Mouse (Mus musculus) embryo, embryonic 9.5 days (tissue): ENCODE data around the gene Tprgl.

Source experiments
- DNase-seq: peaks from one replicate; pipeline ENCODE4 v3.0.0-alpha.2; 2017; ENCODE audit errors: extremely low spot score

The Tprgl gene

GRCm38 (mm10) chr4:154159961-154160537, 417 bp downstream of the Tprgl start:
- DNase-seq: no peak

GRCm38 (mm10) chr4:154159002-154159401, 1.5 kb downstream of the Tprgl start:
- peak; percentile 83 for DNase-seq

- DNase-seq: no peak
Observed at GRCm38 (mm10) chr4:154157970-154158662, 2.4 kb downstream of the Tprgl start.

GRCm38 (mm10) chr4:154156050-154156449, 4.4 kb downstream of the Tprgl start:
- DNase-seq: no peak

GRCm38 (mm10) chr4:154154104-154154503, 6.4 kb downstream of the Tprgl start:
- no peak for DNase-seq

GRCm38 (mm10) chr4:154146342-154146741, 14.1 kb downstream of the Tprgl start:
- DNase-seq: no peak

- DNase-seq: no peak
Observed at GRCm38 (mm10) chr4:154144712-154145111, 15.8 kb downstream of the Tprgl start.

- peak; percentile 89 for DNase-seq
Observed at GRCm38 (mm10) chr4:154142211-154143040, 18.0 kb downstream of the Tprgl start, which contains the start of gene Wrap73. TSS of gene Wrap73 (plus strand) at chr4:154142372.

GRCm38 (mm10) chr4:154141009-154141867, 19.2 kb downstream of the Tprgl start:
- no peak for DNase-seq

- DNase-seq: peak; percentile 48
Observed at GRCm38 (mm10) chr4:154140213-154141008, 20.1 kb downstream of the Tprgl start.

GRCm38 (mm10) chr4:154140182-154140212, 20.5 kb downstream of the Tprgl start, which contains the start of gene Trp73:
TSS of gene Trp73 (minus strand) at chr4:154140208.
- no peak for DNase-seq

GRCm38 (mm10) chr4:154139671-154140181, 20.7 kb downstream of the Tprgl start:
- peak; percentile 44 for DNase-seq

GRCm38 (mm10) chr4:154137139-154137538, 23.3 kb downstream of the Tprgl start:
- no peak for DNase-seq

- no peak for DNase-seq
Observed at GRCm38 (mm10) chr4:154134803-154135202, 25.7 kb downstream of the Tprgl start.

GRCm38 (mm10) chr4:154131894-154132293, 28.6 kb downstream of the Tprgl start:
- no peak for DNase-seq

- no peak for DNase-seq
Observed at GRCm38 (mm10) chr4:154129950-154130349, 30.5 kb downstream of the Tprgl start.

GRCm38 (mm10) chr4:154127273-154127672, 33.2 kb downstream of the Tprgl start:
- DNase-seq: no peak

GRCm38 (mm10) chr4:154125202-154125601, 35.3 kb downstream of the Tprgl start:
- DNase-seq: no peak

- DNase-seq: no peak
Observed at GRCm38 (mm10) chr4:154123553-154123952, 36.9 kb downstream of the Tprgl start.

- no peak for DNase-seq
Observed at GRCm38 (mm10) chr4:154122374-154122773, 38.1 kb downstream of the Tprgl start.

- DNase-seq: no peak
Observed at GRCm38 (mm10) chr4:154121800-154122199, 38.7 kb downstream of the Tprgl start.
